Mouse (Mus musculus) olfactory bulb, adult 2 months (tissue): ENCODE measurements around the gene Ninl.

Experiments used
- CTCF ChIP-seq: fragments of 200-500 bp; IDR thresholded peaks from 2 replicates; pipeline ENCODE4 v1.5.1; 2012; ENCODE audit warnings: low read depth, mild to moderate bottlenecking, low read length, moderate library complexity; ENCODE audit not compliant: insufficient read depth
- POLR2A ChIP-seq: fragments of 200-500 bp; IDR thresholded peaks from 2 replicates; pipeline ENCODE4 v1.6.1; 2012; ENCODE audit warnings: mild to moderate bottlenecking, low read depth, low read length, moderate library complexity; ENCODE audit not compliant: insufficient read depth

DNA sequence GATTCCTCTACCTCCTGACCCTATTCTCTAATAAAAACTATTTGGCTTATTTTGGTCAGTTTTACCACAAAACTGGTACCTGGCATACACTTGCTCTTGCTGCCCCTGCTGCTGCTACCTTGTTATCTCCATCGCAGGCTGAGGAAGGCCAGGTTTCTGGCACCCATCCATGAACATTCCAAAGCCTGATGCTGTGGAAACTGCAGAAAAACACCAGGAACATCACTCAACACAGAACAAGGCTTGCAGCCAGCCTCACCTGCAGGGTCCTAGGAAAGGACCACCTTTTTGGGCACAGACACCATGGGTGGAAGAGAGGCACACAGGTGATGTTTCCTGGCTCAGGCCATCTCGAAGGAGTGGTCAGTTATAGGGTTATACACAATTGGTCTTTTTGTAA is 48.7 kb downstream of the Ninl start:
- TF ChIP-seq POLR2A (no peak), CTCF (no peak)
